Mouse (Mus musculus): Measurements from ENCODE around the gene Lck. TPM values are rescaled to one million over a fixed set of nuclear protein-coding genes. Genes with fewer than 3 reads are reported as not detected.

The Lck gene
- total RNA-seq (2014; fragmentation: Nextera tagmentation) (0.15 and 5.8 TPM in 2 replicates), total RNA-seq (2017) (2.5 and 4.8 TPM in 2 replicates)

- no peak for ATAC-seq (replicated peaks; ENCODE audit: poor library complexity, severe bottlenecking)
These were observed at the start of gene Lck for GRCm38 (mm10) chr4:129573430-129573829. TSS of gene Lck (minus strand) at chr4:129573641.

GRCm38 (mm10) chr4:129622803-129623535 lies 49.5 kb upstream of the Lck start:
- ATAC-seq (replicated peaks; ENCODE audit: poor library complexity, severe bottlenecking): no peak

DNA sequence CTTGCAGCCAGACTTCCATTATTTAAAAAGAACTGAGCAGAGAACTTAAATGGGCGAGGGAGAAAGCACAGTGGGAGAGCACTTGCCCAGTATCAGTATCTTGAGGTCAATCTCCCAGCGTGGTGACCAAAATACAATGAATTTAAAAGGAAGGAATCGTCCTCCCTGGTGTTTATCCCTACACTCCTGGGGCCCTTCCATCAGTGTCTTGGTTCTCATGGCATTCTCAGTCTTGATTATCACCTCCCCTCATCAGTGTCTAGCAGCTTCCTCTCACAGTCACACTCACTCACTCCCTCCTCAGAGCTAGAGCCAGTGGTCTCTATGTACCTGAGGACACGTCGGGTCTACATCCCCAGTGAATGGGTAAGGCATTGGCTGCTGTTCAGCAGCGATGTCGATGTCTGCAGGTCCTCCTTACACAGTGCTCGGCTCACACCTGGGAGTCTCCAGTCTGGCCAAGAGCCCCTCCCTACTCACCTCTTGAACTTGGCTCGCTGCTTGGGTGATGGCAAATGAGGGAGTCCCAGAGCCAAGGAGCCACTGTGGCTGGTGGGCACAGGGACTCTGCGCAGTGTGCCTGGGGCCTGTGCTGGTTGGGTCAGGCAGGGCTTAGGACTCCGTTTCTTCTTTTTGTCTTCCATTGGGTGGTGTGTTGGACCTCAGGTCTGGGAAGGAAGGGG lies 48.8 kb upstream of the Lck start:
- no peak for ATAC-seq (replicated peaks; ENCODE audit: poor library complexity, severe bottlenecking)

GRCm38 (mm10) chr4:129621283-129621841 lies 47.9 kb upstream of the Lck start:
- no peak for ATAC-seq (replicated peaks; ENCODE audit: poor library complexity, severe bottlenecking)

- ATAC-seq (replicated peaks; ENCODE audit: poor library complexity, severe bottlenecking): no peak
These were observed 47.2 kb upstream of the Lck start for GRCm38 (mm10) chr4:129620419-129621282.

DNA sequence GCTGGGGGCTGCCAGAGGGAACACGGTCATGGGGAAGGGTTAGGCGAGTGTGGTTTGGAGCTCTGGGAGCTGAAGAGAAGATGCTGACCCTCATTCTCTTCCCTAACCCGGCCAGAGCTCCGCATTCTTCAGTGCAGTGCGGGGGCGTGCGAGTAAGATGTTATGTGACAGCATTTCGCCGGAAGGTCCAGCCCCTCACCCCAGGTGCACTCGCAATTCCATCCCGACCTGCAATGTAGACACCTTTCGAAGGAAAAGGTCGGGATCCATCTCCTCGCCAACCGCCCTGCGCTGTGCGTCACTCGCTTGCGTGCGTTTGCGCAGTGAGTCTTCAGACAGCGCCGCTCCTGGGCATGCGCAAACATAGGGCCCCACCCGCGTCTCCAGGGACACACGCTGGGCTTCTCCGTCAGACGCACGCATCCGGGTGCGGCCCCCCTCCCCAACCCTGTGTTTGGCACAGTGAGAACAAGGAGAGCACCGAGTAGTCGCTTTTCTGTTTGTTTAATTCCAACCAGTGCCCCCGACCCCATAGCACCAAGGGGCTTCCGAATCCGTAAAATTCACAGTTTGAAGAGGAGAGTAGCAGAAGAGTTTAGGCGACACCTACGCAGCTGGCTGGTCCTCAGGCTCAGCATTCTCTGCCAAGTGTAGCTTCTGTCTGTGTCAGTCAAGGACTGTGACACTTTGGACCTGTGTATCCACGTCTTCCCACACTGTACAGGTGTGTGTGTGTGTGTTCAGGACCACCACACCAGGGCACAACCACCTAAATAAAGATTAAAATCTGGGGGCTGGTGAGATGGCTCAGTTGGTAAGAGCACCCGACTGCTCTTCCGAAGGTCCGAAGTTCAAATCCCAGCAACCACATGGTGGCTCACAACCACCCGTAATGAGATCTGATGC lies 45.6 kb upstream of the Lck start, which contains the start of gene Iqcc:
Gene Iqcc, minus strand, starts transcription at position 314 of the 906 bp plus-strand sequence.
- ATAC-seq (replicated peaks; ENCODE audit: poor library complexity, severe bottlenecking): peak; percentile 85

DNA sequence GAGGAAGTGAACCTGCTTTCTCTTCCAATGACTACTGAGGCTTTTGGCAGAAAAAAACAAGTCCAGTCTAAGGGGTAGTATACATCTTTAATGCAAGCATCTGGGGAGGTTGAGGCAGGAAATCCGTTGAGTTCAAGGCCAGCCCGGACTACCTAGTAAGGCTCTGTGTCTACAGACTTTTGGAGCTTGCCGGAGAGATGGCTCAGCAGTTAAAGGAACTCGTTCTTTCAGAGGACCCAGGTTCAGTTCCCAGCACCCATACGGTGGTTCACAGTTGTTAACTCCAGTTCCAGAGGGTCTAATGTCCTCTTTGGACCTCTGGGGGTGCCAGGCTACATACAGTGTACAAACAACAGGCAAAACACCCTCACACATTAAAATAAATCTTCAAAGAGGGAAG lies 44.6 kb upstream of the Lck start:
- no peak for ATAC-seq (replicated peaks; ENCODE audit: poor library complexity, severe bottlenecking)

GRCm38 (mm10) chr4:129617121-129617641 lies 43.7 kb upstream of the Lck start:
- no peak for ATAC-seq (replicated peaks; ENCODE audit: poor library complexity, severe bottlenecking)

GRCm38 (mm10) chr4:129616631-129617030 lies 43.2 kb upstream of the Lck start:
- no peak for ATAC-seq (replicated peaks; ENCODE audit: poor library complexity, severe bottlenecking)

- ATAC-seq (replicated peaks; ENCODE audit: poor library complexity, severe bottlenecking): no peak
These were observed 42.4 kb upstream of the Lck start for GRCm38 (mm10) chr4:129615801-129616290.

- ATAC-seq (replicated peaks; ENCODE audit: poor library complexity, severe bottlenecking): no peak
These were observed 40.7 kb upstream of the Lck start, which contains the start of gene Dcdc2b for GRCm38 (mm10) chr4:129614093-129614492. TSS of gene Dcdc2b (minus strand) at chr4:129614257.

- no peak for ATAC-seq (replicated peaks; ENCODE audit: poor library complexity, severe bottlenecking)
These were observed 37.0 kb upstream of the Lck start for GRCm38 (mm10) chr4:129610472-129610871.

DNA sequence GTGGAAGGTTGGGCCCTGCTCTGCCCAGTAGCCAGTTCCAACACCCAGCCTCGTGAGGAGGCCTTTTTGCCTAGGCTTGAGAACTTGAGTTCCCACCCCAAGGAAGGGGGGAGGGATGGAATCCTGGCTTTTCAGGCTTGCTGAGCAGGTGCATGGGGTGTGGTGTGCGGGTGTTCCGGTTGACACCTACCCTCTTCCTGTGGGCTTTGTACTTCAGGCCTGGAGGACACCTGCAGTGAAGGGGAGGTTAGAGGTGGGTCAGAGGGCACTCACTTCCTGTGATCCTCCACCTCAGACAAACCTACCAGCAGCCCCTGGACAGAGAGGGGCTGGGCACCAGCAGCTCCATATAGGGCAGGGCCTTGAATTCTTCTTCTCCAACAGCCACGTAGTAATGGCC lies 36.6 kb upstream of the Lck start:
- no peak for ATAC-seq (replicated peaks; ENCODE audit: poor library complexity, severe bottlenecking)

GRCm38 (mm10) chr4:129609139-129609631 lies 35.7 kb upstream of the Lck start:
- no peak for ATAC-seq (replicated peaks; ENCODE audit: poor library complexity, severe bottlenecking)

- peak; percentile 96 for ATAC-seq (replicated peaks; ENCODE audit: poor library complexity, severe bottlenecking)
These were observed 35.1 kb upstream of the Lck start for GRCm38 (mm10) chr4:129608426-129609025.

- peak; percentile 97 for ATAC-seq (replicated peaks; ENCODE audit: poor library complexity, severe bottlenecking)
These were observed 27.1 kb upstream of the Lck start, which contains the start of the genes Eif3i and Tmem234 for GRCm38 (mm10) chr4:129600233-129601158. TSS of gene Eif3i (minus strand) at chr4:129600648. TSS of gene Tmem234 (plus strand) at chr4:129600668.

- no peak for ATAC-seq (replicated peaks; ENCODE audit: poor library complexity, severe bottlenecking)
These were observed 15.4 kb upstream of the Lck start for GRCm38 (mm10) chr4:129588865-129589264.

Data from granulocyte monocyte progenitor cell, adult 5-6 weeks (primary cell).